In genomic region chr2:181304944-181305343, GRCm38 (mm10) we compare ENCODE assay signal across 27 mouse cellular contexts. TPM values are rescaled to one million over a fixed set of nuclear protein-coding genes. Genes with fewer than 3 reads are reported as not detected.
"Had no signal": no experiment of that assay in that cellular context is flagged by ENCODE, and none has a peak within 500 bp of the region (broad histone marks: within the 10 kb centered on the region; RNA-seq: fewer than 3 reads in every experiment).

No protein-coding gene starts in this region.

- ATAC-seq: hindbrain, postnatal 0 days; intestine, embryonic 16.5 days had no signal

- H3K4me2 ChIP-seq: heart, embryonic 11.5 days; heart, embryonic 13.5 days; heart, embryonic 15.5 days; hindbrain, embryonic 12.5 days; hindbrain, embryonic 14.5 days; kidney, embryonic 15.5 days; limb, embryonic 13.5 days; limb, embryonic 15.5 days had no signal

- DNase-seq: gastrocnemius, postnatal 14 days; gastrocnemius, postnatal 36 days; heart, adult 2 months; heart, postnatal 14 days; heart, postnatal 4 days; kidney, adult 11 months; kidney, adult 2 months; kidney, adult 9 months; kidney, postnatal 14 days; kidney, postnatal 36 days; layer of hippocampus, adult 9-11 months; layer of hippocampus, postnatal 36 days; left cerebral cortex, postnatal 4 days had no signal

- H3K27ac ChIP-seq: heart, adult 2 months; heart, embryonic 13.5 days; heart, embryonic 15.5 days; hindbrain, embryonic 10.5 days; hindbrain, embryonic 12.5 days; hindbrain, embryonic 14.5 days; hindbrain, postnatal 0 days; kidney, embryonic 15.5 days; kidney, postnatal 0 days; limb, embryonic 13.5 days; limb, embryonic 15.5 days had no signal

- H3K4me1 ChIP-seq: heart, embryonic 13.5 days; limb, embryonic 15.5 days had no signal

- H3K4me3 ChIP-seq: heart, adult 2 months; heart, embryonic 13.5 days; heart, embryonic 15.5 days; hindbrain, embryonic 10.5 days; hindbrain, embryonic 12.5 days; kidney, embryonic 15.5 days; limb, embryonic 13.5 days; limb, embryonic 15.5 days had no signal

- H3K9ac ChIP-seq: heart, embryonic 13.5 days; heart, embryonic 15.5 days; hindbrain, embryonic 12.5 days; hindbrain, embryonic 14.5 days; kidney, embryonic 15.5 days; limb, embryonic 13.5 days; limb, embryonic 15.5 days had no signal

- H3K9me3 ChIP-seq: heart, embryonic 15.5 days; hindbrain, embryonic 10.5 days; hindbrain, embryonic 12.5 days; kidney, embryonic 15.5 days; limb, embryonic 15.5 days had no signal

RNA-seq across cellular contexts. Expression of gene Stmn3, which starts 9.4 kb away (rescaled TPM):
- total RNA-seq: gastrocnemius, adult 18-20 months; gastrocnemius, adult 8-10 months had no signal
